Mouse (Mus musculus) thymus, postnatal 0 days (tissue): ENCODE measurements around the gene Gm40193. TPM values are rescaled to one million over a fixed set of nuclear protein-coding genes. Genes with fewer than 3 reads are reported as not detected.
"Not testable (repeated sequence)": the region's sequence is repeated elsewhere in the genome, so short reads cannot be mapped to it uniquely, and the experiment has no call there.

Source experiments
- DNase-seq: peaks from one replicate; pipeline ENCODE4 v3.0.0-alpha.2; 2015; ENCODE audit warnings: low spot score
- polyA plus RNA-seq: library from polyadenylated mRNA; unstranded; fragments of >200 nt; fragmentation: Nextera tagmentation; extraction: Ambion mirVana; gene quantifications from 2 replicates; pipeline ENCODE4 v1.2.1, GENCODE M21; 2015

Gene Gm40193
- polyA plus RNA-seq, 1 experiment from 2014 or later = not detected

DNA sequence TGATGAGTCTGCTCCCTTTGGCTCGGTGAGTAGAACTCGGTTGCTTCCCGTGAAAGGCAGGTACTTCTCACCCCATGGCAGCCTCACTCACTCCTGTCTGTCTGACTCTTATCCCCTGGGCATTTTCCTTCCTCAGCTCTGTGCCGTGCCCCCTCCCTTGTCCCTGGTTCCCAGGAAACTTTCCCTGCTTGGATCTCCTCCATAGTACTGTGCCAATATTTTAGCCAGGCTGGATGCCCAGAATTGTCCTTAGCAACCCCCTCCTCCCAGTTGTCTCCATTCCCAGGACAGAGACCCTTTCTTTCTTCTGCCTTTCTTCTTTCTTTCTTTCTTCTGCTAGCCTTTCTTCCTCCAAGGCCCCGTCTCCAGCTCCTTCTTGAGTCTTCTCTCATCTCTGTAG lies 8.7 kb upstream of the Gm40193 start:
- no peak for DNase-seq

DNA sequence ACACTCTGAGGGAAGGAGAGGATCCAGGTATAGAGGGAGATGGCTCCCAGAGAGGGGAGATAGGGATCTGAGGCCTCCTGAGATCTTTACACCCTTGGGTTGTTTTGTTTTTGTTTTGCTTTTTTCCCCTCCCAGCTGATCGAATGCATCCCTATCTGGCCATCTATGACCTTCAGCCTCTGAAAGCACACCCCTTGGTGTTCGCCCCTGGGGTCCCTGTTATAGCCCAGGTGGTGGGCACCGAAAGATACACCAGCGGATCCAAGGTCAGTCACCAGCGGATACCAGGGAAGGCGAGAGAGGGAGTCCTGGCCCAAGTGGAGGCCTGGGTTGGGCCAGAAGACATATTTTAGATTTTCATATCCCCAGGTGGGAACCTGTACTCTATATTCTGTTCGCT lies 8.2 kb upstream of the Gm40193 start:
- no peak for DNase-seq

DNA sequence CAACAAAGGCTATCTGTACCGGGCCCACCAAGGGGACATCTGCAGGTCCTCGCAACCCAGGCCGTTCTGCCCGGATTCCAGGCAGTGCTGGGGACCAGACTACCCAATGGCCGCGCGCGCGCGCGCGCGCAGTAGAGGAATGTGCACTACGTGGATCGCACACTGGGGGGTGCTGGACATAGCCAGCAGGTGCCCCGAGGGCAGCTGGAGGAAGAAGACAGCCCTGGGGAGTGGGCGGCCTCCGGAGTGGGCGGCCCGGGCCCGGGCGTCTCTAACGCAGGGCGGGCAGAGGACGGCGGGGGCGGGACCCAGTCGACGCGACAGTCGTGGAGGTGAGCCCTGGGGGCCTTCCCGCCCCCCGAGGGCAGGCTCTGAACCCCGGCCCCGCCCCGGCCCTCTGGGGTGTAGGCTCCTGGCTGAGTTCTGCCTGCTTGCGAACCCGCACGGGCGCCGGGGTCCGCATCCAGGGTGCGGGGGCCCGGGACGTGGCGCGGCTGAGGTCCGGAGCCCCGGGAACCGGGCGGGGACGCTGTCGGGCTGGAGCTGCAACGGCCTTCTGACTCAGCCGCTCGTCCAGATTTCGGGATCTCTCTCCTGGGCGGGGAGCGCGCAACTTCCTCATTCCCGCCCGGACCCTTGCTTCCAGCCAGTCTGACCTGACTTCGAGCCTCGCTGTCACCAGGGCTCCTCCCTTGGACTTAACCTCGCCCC lies 7.3 kb upstream of the Gm40193 start, which contains the start of gene Pld2:
Gene Pld2, plus strand, starts transcription at position 188 of the 711 bp plus-strand sequence.
- DNase-seq = peak; percentile 84

DNA sequence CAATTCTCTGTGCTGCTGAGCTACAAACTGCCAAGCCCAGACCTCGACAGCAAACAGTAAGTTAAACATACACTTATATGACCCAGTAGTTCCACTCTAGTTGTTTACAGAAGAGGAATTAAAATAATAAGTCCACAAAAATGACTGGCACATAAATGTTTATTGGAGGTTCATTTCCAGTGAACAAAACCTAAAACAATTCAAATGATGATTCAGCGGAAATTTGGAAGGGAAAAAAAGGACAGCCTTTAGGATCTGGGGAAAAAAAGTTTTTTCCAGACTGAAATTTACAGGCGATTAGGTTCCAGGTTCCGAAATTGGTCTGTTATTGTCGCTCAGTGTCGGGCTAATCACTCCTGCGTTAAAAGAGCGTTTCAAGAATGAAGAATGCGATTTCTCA lies 6.7 kb upstream of the Gm40193 start:
- no peak for DNase-seq

DNA sequence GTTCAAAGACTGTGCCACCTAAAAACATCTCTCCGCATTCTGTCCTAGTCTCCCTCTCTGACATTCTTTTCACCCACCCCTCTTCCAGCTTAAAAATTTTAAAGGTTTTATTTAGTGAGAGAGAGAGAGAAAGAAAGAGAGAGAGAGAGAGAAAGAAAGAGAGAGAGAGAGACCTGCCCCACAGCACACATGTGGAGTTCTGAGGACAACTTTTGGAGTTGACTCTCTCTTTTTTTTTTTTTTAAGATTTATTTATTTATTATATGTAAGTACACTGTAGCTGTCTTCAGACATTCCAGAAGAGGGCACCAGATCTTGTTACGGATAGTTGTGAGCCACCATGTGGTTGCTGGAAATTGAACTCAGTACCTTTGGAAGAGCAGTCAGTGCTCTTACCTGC lies 1.7 kb downstream of the Gm40193 start:
- DNase-seq = not testable (repeated sequence)

DNA sequence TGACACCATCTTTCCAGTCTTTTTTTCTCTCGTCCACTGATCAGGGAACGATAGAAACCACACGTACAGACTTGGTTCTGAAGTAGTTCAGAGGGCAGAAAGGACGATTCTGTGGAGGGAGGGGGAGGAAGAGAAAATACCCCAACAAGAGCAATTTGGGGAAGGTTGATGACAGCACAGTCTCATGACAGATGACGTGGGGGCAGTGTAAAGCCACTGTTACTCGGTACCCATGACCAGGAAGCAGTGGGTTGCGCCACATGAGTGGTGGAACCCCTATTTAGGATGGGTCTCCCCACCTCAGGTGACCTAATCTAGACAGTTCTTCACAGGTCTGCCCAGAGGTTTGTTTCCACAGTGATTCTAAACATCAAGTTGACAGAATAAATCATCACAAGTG lies 4.1 kb downstream of the Gm40193 start:
- no peak for DNase-seq

DNA sequence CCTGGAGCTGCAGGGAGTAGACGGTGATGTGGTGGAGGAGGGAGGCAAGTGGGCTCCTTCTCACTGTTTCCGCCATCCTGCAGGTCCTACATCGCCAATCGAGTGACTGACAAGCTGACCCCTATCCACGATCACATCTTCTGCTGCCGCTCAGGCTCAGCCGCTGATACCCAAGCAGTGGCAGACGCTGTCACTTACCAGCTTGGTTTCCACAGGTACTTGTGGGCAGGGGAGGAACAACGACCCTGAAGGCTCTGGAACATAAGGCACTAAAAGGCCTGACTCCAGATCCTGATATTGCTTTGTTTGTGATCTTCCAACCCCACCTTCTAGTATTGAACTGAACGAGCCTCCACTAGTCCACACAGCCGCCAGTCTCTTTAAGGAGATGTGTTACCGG lies 6.5 kb downstream of the Gm40193 start:
- no peak for DNase-seq

DNA sequence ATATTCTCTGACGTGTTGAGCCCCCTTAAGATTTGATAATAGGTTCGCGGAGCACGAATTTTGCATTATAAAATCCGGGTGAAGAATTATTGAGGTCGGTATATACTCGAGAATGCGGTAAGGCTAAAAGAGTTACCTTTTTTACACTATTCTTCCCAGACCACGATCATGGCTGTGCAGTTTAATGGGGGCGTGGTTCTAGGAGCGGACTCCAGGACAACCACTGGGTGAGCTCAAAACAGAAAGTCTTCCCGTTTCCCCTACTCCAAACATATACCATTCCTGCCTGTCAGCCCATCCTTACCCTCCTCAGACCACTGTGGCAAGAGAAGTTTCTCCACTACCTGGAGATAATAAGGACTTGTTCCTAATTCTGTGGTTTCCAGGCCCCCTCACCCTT lies 7.0 kb downstream of the Gm40193 start:
- DNase-seq = no peak

DNA sequence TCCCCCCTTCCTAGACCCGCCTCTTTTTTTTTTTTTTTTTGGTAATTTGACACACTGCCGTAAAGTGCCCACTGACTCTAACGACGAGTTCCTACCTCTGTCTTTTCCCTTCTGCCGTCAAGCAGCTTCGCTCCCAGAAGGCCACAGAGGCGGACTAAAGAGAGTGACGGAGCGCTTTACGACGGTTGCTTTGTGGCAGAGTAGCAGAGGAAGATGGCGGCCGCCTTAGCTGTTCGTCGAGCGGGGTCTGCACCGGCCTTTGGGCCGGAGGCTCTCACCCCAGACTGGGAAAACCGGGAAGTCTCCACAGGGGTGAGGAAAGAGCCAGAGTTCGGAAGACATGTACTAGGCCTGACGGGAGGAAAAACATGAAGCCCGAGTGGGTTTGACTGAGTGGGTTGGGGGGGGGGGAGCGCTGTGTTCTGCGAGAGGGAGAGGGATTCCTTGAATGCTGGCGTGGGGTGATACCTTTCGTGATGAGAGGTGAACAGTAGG lies 7.5 kb downstream of the Gm40193 start, which contains the start of gene Psmb6:
Gene Psmb6, plus strand, starts transcription at position 184 of the 495 bp plus-strand sequence.
- DNase-seq = peak; percentile 96

DNA sequence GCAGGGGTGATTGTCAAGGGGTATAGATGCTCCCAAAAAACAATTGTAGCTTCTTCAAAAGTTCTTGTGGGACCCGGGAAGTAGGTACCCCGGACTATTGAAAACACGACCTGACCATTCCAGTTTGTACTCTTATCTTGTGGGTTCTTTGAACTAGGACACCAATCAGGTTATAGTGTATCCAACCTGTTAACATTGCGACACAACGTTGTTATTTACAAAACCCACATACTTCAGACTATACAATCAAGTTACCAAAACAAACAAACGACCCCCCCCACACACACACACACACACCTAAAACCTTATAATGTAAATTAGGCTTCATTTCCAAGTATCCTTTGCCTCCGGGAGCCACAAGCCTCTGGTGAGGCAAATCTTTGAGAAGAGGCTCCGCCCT lies 8.0 kb downstream of the Gm40193 start:
- no peak for DNase-seq

DNA sequence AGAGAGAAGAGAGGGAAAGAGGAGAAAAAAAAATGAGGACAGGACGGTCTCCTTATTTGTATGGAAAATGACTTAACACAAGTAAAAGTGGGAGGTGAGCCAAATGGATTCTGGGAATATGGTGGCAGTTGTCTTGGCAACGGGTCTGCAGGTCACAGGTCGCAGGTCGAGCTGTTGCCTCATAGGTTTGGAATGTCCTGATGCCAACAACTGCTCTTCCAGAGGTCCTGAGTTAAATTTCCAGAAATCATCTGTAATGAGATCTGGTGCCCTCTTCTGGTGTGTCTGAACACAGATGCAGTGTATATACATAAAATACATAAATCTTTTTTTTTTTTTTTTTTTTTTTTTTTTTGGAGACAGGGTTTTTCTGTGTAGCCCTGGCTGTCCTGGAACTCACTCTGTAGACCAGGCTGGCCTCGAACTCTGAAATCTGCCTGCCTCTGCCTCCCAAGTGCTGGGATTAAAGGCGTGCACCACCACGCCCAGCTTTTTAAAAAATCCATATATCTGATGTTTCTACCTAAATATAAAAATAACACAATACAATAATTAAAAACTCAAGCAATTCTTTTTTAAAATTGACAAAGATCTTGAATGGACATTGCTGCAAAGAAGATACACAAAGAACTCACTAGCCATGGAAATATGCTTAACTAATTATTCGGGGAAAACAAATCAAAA lies 9.3 kb downstream of the Gm40193 start:
- not testable (repeated sequence) for DNase-seq

DNA sequence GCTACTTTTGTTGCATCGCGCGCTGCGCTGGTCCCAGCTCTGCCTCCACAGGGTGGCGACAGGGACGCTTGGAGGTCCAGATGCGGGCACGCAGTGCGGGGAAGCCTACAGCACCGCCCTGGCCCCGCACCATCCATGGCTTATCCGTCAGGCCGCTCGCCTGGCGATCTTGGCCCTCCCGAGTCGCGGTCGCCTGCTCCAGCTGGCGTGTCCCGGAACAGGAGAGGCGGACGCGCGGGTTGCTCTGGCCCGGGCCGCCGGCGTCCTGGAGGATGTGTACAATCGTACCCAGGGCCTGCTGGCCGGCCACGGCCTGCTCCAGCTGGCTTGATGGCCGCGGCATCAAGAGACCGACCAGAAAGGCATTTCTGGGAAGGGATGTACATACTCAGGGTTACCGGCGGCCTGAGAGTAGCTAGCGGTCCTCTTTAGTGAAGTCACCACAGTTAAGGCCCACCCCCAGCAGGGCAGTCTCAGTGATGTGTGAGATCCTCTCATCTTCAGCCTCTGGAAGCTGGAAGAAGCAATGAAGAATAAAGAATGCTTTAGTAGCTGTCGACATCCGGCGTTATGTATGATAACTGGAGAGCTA lies 12.5 kb downstream of the Gm40193 start:
- DNase-seq = no peak

DNA sequence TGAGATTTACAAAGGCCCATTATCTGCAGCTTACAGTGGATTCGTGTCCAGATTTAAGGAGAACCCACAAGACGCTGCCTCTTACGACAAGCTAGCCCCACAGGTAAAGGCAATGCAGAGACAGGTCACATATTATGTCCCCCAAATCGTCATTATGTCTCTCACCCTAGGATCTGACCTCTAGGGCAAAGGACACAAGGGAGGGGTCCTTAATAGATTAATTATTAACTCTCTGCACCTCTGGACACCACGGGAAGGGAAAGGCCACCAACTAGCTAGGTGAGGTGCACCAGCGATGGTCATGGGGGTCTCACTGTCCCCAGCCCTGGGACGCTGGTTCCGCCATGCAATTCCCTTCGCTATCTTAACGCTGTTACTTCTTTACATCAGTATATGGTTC lies 13.8 kb downstream of the Gm40193 start, which contains the start of gene Gltpd2:
Gene Gltpd2, plus strand, starts transcription at position 274 of the 400 bp plus-strand sequence.
- DNase-seq = no peak

DNA sequence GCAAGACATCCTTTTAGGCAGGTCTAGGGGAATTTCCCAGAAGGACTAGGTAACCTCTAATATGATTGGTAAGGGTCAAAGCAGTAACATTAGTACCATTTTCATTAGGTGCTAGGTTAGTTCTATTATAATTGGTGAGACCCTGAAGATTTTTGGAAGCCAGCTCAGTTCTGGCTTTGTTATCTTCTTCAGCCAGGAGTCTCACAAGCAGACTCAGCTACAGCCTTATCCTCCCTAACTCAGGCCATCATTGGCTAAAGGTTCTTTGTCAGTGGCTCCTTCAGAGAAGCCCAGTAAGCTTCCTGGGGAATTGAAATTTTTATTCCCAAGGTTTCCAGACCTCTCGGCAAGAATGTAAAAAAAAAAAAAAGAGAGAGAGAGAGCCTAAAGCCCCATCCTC lies 14.3 kb downstream of the Gm40193 start:
- DNase-seq = no peak

DNA sequence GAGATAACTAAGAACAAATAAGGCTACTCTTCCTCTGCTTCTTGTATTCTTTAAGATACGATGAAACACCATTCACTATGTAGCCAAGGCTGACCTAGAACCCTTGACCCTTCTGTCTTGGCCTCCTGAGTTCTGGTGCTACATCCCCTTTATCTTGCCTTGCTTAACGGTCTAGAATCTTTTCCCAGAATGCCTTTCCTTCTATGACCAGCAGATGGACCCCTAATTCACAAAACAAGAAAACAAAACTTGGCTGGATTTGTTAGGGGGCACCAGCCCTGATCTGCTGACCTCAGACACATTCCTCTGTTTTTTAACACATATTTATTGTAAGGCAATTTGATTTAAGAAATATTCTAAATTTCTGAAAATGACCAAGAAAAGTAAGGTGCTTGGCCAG lies 16.4 kb downstream of the Gm40193 start:
- peak; percentile 45 for DNase-seq

DNA sequence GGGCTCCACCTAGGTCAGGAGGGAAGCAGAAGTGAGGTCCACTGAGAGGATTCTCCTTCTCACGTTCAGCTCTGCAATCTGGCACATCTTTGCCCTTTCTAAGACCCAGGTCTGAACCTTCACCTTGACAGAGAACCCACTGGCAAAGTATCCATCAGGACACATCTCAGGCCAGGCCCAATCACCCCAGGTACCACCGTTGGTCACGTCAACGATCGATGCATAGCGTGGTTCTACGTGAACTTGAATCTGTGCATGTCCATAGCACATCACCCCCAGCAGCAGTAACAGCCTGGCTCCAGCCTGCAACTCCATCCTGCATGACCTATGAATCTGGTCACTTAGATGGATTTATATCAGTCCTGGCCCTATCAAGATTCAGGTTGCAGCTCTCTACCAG lies 18.5 kb downstream of the Gm40193 start, which contains the start of gene Vmo1:
Gene Vmo1, minus strand, starts transcription at position 329 of the 400 bp plus-strand sequence.
- DNase-seq = no peak

DNA sequence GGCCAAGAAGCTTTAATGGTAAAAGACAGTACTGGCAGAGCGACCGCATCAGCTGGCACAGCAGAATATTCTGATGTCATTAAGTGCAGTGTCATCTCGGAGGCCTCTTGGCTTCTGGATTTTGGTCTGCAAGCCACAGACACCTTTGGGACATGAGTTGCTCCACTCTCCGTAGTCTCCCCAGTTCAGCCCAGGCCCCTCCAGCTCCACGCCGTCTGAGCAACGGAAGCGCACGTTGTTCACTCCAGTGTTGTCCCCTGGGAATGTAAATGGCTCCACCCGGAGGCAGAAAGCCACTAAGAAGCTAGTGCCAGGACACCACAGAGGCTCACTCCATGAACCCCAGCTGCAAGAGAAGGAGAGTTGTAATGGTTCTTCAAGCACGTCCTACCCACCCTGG lies 19.2 kb downstream of the Gm40193 start:
- DNase-seq = no peak

DNA sequence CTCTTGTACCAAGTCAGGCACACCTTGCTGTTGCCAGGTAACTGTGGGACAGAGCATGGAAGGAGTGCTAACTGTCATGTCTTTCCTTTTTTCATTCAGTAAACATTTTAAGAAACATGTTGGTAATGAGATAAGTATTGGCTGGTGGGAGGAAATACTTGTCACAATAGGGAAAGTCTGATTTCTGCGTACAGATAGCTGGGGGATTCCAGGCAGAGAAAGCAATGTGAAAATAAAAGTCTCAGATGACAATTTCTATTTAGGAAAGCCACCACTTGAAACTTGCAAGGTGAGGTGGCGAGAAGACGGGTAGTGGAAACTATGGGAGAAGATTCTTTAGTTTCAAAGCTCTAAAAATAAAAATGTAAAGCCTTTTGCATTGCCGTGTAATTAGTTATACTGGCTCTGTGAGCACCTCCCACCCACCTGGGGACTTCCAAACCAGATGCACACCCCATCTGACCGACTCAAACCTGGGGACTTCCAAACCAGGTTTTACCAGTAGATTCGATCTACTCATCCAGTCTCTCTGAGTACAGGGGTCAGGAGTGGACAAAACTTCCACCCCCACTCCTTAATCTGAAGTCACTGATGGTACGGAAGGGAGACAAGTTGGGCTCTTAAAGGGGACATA lies 19.9 kb downstream of the Gm40193 start:
- DNase-seq = no peak

DNA sequence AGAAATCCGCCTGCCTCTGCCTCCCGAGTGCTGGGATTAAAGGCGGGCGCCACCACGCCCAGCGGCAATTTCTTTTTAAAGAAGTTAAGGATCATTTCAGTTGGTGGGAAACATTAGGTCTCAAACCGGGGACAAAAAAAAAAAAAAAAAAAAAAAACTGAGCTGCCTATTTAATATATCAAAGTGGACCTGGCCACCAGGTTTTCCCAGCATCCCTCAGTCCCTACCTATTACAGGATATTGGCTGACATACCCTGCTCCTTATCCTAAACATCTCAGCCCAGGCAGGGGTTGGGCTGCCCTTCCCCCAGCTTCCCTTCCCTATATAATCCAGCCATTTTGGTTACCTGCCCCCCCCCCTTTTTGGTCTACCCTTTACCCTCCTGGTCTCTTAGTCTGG lies 20.9 kb downstream of the Gm40193 start:
- DNase-seq = no peak

DNA sequence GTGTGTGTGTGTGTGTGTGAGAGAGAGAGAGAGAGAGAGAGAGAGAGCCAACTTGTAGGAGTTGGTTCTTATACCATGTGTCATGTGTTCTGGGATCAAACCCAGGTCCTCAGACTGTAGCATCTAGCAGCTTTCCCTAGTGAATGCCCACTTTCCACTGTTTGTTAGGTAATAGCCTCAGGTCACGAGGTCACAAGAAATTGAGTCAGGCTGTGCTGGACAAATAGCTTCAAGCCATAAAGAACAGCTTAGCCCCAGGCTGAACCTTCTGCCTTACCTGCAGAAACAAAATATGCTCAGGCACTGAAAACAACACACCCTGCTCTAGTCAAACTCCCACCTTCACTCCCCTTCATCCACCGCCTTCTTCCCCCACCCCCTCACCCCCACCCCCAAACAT lies 21.5 kb downstream of the Gm40193 start:
- no peak for DNase-seq

DNA sequence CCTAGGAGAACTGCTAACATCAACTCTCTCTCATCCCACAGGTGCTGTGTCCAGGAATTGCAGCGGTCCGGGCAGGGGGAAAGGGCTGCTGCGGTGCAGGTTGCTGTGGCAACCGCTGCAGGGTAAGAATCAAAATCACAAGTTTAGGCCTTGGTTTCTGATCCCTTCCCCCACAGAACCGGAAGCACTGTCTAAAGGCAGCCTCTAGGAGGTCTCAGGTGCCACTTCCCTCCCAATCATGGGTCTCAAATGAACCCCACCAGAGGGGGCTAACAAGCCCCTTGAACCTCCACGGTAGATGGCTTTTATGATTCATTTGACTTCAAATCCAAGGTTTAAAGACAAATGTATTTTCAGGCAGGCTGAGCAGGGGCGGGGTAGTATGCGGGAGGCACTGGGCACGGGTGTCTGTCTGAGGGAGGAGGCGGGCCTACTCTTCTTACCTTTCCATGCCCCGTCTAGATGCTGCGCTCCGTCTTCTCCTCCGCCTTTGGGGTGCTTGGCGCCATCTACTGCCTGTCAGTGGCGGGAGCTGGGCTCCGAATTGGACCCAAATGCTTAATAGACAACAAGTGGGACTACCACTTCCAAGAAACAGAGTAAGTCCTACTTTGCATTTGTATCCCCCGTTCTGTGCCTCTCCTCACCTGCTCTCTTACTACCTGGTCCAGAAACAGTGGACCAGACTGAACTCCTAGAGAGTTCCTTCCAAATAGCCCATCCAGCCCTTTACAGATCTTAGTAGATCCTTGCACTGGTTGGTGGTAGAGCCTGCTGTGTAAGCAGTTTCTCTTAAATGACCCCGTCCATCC lies 22.8 kb downstream of the Gm40193 start:
- peak; percentile 79 for DNase-seq
